Mouse (Mus musculus) embryonic facial prominence, embryonic 10.5 days (tissue): ENCODE measurements at regions not wholly inside any gene's neighbourhood (a gene's known extent, or its start where the extent isn't known, plus 50 kb on each side); places are given as distances from the start of the nearest gene placed in this dataset.

Source experiments
- DNase-seq: peaks from one replicate; pipeline ENCODE4 v3.0.0-alpha.2; 2017; ENCODE audit warnings: low spot score
- H3K27ac ChIP-seq: fragments of 300-500 bp; sonication (generic); replicated peaks from 2 replicates; pipeline ENCODE4 v1.5.1; 2016; ENCODE audit warnings: mild to moderate bottlenecking
- H3K27me3 ChIP-seq: fragments of 300-500 bp; sonication (generic); replicated peaks from 2 replicates; pipeline ENCODE4 v1.6.1; 2016; ENCODE audit warnings: low read depth, mild to moderate bottlenecking; ENCODE audit not compliant: poor library complexity, severe bottlenecking
- H3K36me3 ChIP-seq: fragments of 300-500 bp; sonication (generic); replicated peaks from 2 replicates; pipeline ENCODE4 v1.6.1; 2016; ENCODE audit warnings: mild to moderate bottlenecking, moderate library complexity
- H3K4me1 ChIP-seq: fragments of 300-500 bp; sonication (generic); 2 replicates; pipeline ENCODE4 v1.6.1; 2016
- H3K4me3 ChIP-seq: fragments of 300-500 bp; sonication (generic); 2 replicates; pipeline ENCODE4 v1.5.1; 2016; ENCODE audit warnings: mild to moderate bottlenecking, moderate library complexity
- H3K9me3 ChIP-seq: fragments of 300-500 bp; sonication (generic); 2 replicates; pipeline ENCODE4 v1.6.1; 2016; ENCODE audit warnings: mild to moderate bottlenecking
- WGBS: fragments of 180-500 bp; shearing (Covaris S2); methylation state at CpG from one replicate; pipeline ENCODE4 v1.1.7; 2016; 5-methylcytosine and 5-hydroxymethylcytosine counted together

DNA sequence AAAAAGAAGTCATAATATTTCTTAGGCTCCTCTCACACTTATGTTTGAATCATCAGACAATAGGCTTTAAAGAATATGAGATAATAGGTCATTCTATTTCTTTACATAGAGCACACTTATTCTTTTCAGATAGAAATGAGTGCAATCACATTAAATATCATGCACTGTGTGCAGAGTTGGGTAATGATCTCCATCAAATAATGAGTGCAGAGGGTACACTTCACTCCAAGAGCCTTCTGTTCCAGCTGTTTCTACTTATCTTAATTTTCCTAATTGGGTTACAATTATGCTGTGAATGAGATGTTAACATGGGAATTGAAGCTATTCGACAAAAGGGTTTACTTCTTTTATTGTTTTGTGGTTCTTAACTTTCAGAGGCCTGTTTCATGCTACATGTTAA is 707.5 kb upstream of the Mdga2 start:
- Histone ChIP-seq H3K27ac (no peak overlapping the region), H3K36me3 (no peaks in the 10 kb centered on the region), H3K27me3 (no peaks in the 10 kb centered on the region), H3K4me3 (no peak overlapping the region), H3K4me1 (no peaks in the 10 kb centered on the region), H3K9me3 (no peaks in the 10 kb centered on the region)
- 54% methylated on average over 1 of the region's 1 CpGs for WGBS
- no peak for DNase-seq

DNA sequence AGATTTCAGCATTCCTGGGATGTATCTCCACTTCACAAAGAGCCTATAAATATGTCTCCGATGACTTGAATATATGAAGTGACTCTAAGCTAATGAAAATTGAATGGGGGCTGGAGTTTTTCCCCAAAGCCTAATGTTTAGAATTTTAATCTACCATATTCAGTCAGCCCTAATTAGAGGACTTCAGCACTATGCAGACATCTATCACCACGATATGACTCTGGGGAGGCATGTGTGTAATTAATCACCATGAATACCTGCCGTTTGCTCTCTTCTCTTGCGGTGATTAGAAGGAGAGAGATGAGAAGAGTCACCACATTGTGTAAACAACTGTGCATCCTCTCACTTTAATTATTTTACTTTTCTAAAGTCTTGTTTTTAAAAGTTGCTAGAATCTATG is 692.3 kb upstream of the Mdga2 start:
- no peaks in the 10 kb centered on the region for H3K4me1 ChIP-seq
- no peak overlapping the region for H3K27ac ChIP-seq
- DNase-seq: no peak
- no peaks in the 10 kb centered on the region for H3K9me3 ChIP-seq
- H3K36me3 ChIP-seq: no peaks in the 10 kb centered on the region
- WGBS: 77% methylated on average over 4 of the region's 4 CpGs
- H3K4me3 ChIP-seq: no peak overlapping the region
- H3K27me3 ChIP-seq: no peaks in the 10 kb centered on the region

DNA sequence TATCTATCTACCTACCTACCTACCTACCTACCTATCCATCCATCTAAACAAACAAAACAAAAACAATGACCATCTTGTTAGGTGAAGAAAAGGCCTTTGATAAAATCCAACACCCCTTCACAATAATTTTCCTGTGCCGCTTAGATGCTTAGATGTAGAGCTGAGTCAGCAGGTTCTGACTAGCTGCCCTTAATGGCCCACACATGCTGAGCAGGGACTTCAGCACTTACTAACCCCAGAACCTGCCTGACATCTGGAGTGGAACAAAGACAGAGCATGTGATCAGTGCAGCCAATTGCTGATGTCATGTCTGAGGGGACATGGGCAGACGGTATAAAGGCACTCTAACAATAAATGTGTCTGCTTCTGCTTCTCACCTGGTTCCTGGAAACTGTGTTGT is 664.9 kb upstream of the Mdga2 start:
- H3K36me3 ChIP-seq: no peaks in the 10 kb centered on the region
- no peak overlapping the region for H3K27ac ChIP-seq
- WGBS: 62% methylated on average over 2 of the region's 2 CpGs
- no peaks in the 10 kb centered on the region for H3K27me3 ChIP-seq
- H3K4me1 ChIP-seq: no peaks in the 10 kb centered on the region
- H3K9me3 ChIP-seq: no peaks in the 10 kb centered on the region
- DNase-seq: peak; percentile 22
- H3K4me3 ChIP-seq: no peak overlapping the region

DNA sequence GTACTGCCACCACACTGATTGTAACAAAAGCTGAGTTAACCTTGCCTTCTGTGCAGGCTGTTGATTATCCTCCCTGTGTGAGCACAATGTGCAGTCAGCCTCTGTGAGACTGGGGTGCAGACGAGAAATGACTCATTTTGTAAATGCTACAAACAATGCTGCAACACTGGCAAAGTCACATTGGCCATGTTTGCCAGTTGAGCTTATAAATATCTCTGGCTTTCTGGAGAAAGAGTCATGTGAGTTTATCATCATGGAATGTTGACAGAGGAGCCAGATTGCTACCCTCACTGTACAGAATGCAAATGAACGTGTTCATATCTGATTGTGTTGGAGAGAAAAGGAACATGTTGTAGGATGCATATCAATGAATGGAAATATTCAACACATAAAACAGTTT is 640.3 kb upstream of the Mdga2 start:
- no peak overlapping the region for H3K27ac ChIP-seq
- no peak for DNase-seq
- no peak overlapping the region for H3K4me3 ChIP-seq
- 82% methylated on average over 2 of the region's 2 CpGs for WGBS
- H3K36me3 ChIP-seq: no peaks in the 10 kb centered on the region
- no peaks in the 10 kb centered on the region for H3K9me3 ChIP-seq
- H3K4me1 ChIP-seq: no peaks in the 10 kb centered on the region
- H3K27me3 ChIP-seq: no peaks in the 10 kb centered on the region

DNA sequence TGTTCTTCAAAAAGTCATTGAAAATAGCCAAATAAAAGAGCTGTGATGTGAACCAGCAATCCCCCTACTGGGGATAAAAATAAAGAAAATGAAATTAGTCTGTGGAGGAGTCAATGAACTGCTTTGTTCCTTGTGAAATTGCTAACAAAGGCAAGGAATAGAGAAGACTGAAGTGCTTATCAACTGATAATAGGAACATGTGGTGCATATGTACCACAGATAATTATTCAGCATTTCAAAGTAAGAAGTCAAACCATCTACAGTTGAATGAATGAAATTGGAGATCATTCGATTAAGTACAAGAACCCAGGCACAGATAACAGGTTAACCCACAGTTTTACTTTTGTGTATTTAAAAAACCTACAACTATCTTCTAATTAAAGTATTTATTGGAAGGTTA is 638.4 kb upstream of the Mdga2 start:
- Histone ChIP-seq H3K27me3 (no peaks in the 10 kb centered on the region), H3K9me3 (no peaks in the 10 kb centered on the region), H3K36me3 (no peaks in the 10 kb centered on the region), H3K4me1 (no peaks in the 10 kb centered on the region), H3K27ac (no peak overlapping the region), H3K4me3 (no peak overlapping the region)
- 94% methylated on average over 1 of the region's 1 CpGs for WGBS
- DNase-seq: no peak

DNA sequence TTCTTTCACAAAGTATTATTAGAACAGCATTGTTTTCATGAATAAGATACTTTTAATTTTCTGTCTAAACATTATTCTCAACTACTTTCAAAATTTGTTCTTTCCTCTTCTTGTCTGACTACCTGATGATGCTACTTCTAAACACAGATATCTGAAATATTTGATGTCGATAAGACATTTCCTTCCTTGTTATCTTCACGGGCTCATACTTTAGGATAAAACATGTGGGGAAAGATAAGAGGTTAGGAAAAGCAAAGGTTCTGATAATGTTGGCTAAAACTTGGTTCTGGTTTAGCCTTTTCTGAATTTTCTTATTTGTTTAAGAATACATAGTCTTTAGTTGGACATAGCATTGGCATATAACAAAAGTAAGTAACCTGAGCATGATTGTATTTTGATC is 630.3 kb upstream of the Mdga2 start:
- WGBS: 91% methylated on average over 2 of the region's 2 CpGs
- Histone ChIP-seq H3K27me3 (no peaks in the 10 kb centered on the region), H3K27ac (no peak overlapping the region), H3K4me3 (no peak overlapping the region), H3K36me3 (no peaks in the 10 kb centered on the region), H3K9me3 (no peaks in the 10 kb centered on the region), H3K4me1 (no peaks in the 10 kb centered on the region)
- DNase-seq: no peak

DNA sequence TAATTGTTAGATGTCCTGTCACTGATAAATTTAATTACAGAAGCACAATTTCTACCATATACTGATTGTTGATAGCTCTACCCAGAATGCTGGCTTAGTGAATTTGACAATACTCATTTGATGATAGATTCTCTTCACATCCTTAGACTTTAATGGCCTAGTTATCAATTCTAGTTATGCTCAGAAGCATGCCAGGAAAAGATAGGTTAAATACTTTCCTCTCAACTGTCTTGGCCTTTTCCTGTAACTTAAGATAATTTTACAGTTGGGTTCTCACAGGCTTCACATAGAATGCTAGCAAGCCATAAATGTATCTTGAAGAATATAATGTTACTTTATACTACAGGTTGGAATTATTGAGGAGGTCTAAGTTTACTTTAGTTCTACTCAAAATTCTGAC is 625.2 kb upstream of the Mdga2 start:
- H3K9me3 ChIP-seq: no peaks in the 10 kb centered on the region
- H3K4me3 ChIP-seq: no peak overlapping the region
- no peak overlapping the region for H3K27ac ChIP-seq
- DNase-seq: no peak
- H3K27me3 ChIP-seq: no peaks in the 10 kb centered on the region
- H3K4me1 ChIP-seq: no peaks in the 10 kb centered on the region
- H3K36me3 ChIP-seq: no peaks in the 10 kb centered on the region

DNA sequence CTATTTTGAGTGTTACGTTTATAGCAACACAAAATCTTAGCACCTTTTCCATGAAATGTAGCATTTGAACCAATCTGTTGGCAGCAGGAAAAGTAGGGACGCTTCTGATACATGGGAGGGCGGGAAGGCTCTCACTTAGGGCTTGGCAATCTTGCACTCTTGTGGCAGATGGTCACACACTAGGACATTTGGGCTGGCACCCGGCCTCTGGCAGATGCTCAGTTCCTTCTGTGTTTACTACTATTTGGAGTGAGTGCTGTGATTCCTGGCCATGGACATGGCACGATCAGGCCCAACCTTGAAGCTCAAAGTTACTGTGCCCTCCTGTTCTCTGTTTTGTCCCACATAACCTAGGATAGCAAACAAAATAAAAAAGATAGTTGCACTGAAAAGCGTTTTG is 581.9 kb upstream of the Mdga2 start:
- Histone ChIP-seq H3K4me3 (no peak overlapping the region), H3K27ac (no peak overlapping the region), H3K4me1 (no peaks in the 10 kb centered on the region), H3K27me3 (no peaks in the 10 kb centered on the region), H3K36me3 (no peaks in the 10 kb centered on the region), H3K9me3 (no peaks in the 10 kb centered on the region)
- 85% methylated on average over 6 of the region's 6 CpGs for WGBS
- DNase-seq: no peak

DNA sequence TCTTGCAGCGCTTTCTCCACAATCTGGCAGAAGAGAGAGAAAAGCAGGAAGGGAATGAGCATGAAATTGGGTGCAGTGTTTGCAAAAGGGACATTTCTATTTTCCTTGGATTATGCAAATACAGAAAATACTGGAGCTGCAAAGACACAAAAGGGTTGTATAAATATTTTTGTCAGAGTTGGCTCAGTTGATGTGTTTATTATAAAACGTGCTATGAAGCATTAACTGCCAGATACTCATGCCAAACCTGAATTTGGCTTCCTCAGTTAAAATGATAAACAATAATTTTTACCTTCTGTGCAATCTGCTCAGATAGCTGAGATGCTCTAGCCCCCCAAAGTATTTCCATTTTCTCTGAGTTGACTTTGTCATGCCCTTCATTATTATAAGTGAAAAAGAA is 577.4 kb upstream of the Mdga2 start:
- 82% methylated on average over 2 of the region's 2 CpGs for WGBS
- Histone ChIP-seq H3K4me1 (no peaks in the 10 kb centered on the region), H3K27me3 (no peaks in the 10 kb centered on the region), H3K4me3 (no peak overlapping the region), H3K9me3 (no peaks in the 10 kb centered on the region), H3K36me3 (no peaks in the 10 kb centered on the region), H3K27ac (no peak overlapping the region)
- no peak for DNase-seq
